Mouse (Mus musculus) limb, embryonic 14.5 days (tissue): ENCODE results near the gene Oprl1. TPM values are rescaled to one million over a fixed set of nuclear protein-coding genes. Genes with fewer than 3 reads are reported as not detected.
A peak's percentile ranks its signal among the peaks of the same experiment; 100 is the strongest.

ENCODE experiments used
- ATAC-seq: fragments of 200-750 bp; cut with Nextera tagmentation; 2 replicates; pipeline ENCODE4 v1.8.0; 2017; ENCODE audit warnings: low read depth, moderate number of reproducible peaks, moderate TSS enrichment; ENCODE audit not compliant: low FRiP score
- DNase-seq: peaks from one replicate; pipeline ENCODE4 v3.0.0-alpha.2; 2015; ENCODE audit warnings: low spot score
- H3K27ac ChIP-seq: fragments of 300-500 bp; sonication (generic); replicated peaks from 2 replicates; pipeline ENCODE4 v1.5.1; 2014; ENCODE audit warnings: low read depth, mild to moderate bottlenecking, low read length, moderate library complexity, mixed read lengths
- H3K27me3 ChIP-seq: fragments of 300-500 bp; sonication (generic); 2 replicates; pipeline ENCODE4 v1.6.1; 2014; ENCODE audit warnings: low read length, mixed read lengths; ENCODE audit not compliant: control insufficient read depth, insufficient read depth
- H3K36me3 ChIP-seq: fragments of 300-500 bp; sonication (generic); 2 replicates; pipeline ENCODE4 v1.6.1; 2014; ENCODE audit warnings: mild to moderate bottlenecking, low read length, moderate library complexity, mixed read lengths; ENCODE audit not compliant: control insufficient read depth, insufficient read depth
- H3K4me1 ChIP-seq: fragments of 300-500 bp; sonication (generic); 2 replicates; pipeline ENCODE4 v1.6.1; 2014; ENCODE audit warnings: antibody characterized with exemption, low read length, mixed read lengths; ENCODE audit not compliant: control insufficient read depth, insufficient read depth
- H3K4me2 ChIP-seq: fragments of 300-500 bp; sonication (generic); replicated peaks from 2 replicates; pipeline ENCODE4 v1.6.1; 2014; ENCODE audit warnings: low read depth, mild to moderate bottlenecking, low read length, moderate library complexity; ENCODE audit not compliant: severe bottlenecking
- H3K4me3 ChIP-seq: fragments of 300-500 bp; sonication (generic); replicated peaks from 2 replicates; pipeline ENCODE4 v1.5.1; 2014; ENCODE audit warnings: low read length
- H3K9ac ChIP-seq: fragments of 300-500 bp; sonication (generic); 2 replicates; pipeline ENCODE4 v1.6.1; 2014; ENCODE audit warnings: mild to moderate bottlenecking, low read depth, low read length, moderate library complexity; ENCODE audit not compliant: severe bottlenecking
- H3K9me3 ChIP-seq: fragments of 300-500 bp; sonication (generic); 2 replicates; pipeline ENCODE4 v1.6.1; 2016; ENCODE audit warnings: low read length; ENCODE audit not compliant: control insufficient read depth
- POLR2A ChIP-seq: fragments of 200-500 bp; IDR thresholded peaks from 2 replicates; pipeline ENCODE4 v1.8.0; 2012; ENCODE audit warnings: inconsistent platforms, mild to moderate bottlenecking, moderate library complexity, borderline replicate concordance; ENCODE audit not compliant: insufficient read depth, insufficient read length; ENCODE audit errors: extremely low read depth
- WGBS: fragments of 180-500 bp; shearing (Covaris S2); extraction: QIAGEN DNeasy Blood & Tissue Kit; methylation state at CpG from one replicate; pipeline ENCODE4 v1.1.7; 2014; 5-methylcytosine and 5-hydroxymethylcytosine counted together
- polyA plus RNA-seq, 2 experiments: library from polyadenylated mRNA; depleted of rRNA in 1 of 2; stranded (reverse) in 1 of 2; unstranded in 1 of 2; fragments of >200 nt; fragmentation: Nextera tagmentation in 1 of 2; extraction: Ambion mirVana in 1 of 2; gene quantifications; 2 replicates each; pipeline versions ENCODE4 v1.2.1 to v1.2.3; 2012 to 2014

Gene Oprl1
- polyA plus RNA-seq, 2 experiments, result 0.30 to 1.0 TPM

DNA sequence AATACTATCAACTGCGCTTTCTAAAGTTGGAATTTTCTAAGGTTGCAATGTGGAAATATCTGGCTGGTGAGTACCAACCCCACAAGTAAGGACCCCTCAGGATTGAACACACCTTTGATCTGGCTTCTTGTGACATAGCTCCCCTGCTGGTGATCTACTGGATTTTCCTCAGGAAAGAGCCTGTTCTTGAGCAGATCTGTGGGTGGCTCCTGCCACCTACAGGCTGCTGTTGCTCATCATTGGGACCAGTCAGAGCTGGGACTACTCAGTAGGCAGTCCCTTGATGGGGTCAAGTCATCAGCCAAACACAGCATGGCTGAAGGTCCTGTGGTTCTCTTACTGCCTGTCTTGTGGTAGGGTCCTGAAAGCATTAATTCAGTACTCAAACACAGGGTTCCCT, 36.0 kb upstream of the Oprl1 start:
- Histone ChIP-seq H3K27ac (no peak overlapping the region), H3K4me2 (no peak overlapping the region), H3K4me1 (peaks cover 20% of the 10 kb centered on the region), H3K27me3 (no peaks in the 10 kb centered on the region), H3K9me3 (no peaks in the 10 kb centered on the region), H3K9ac (no peak overlapping the region), H3K4me3 (no peak overlapping the region), H3K36me3 (no peaks in the 10 kb centered on the region)
- TF ChIP-seq POLR2A, result no peak
- 41% methylated on average over 1 of the region's 1 CpGs for WGBS
- ATAC-seq (peak; percentile 77), DNase-seq (peak; percentile 89)

DNA sequence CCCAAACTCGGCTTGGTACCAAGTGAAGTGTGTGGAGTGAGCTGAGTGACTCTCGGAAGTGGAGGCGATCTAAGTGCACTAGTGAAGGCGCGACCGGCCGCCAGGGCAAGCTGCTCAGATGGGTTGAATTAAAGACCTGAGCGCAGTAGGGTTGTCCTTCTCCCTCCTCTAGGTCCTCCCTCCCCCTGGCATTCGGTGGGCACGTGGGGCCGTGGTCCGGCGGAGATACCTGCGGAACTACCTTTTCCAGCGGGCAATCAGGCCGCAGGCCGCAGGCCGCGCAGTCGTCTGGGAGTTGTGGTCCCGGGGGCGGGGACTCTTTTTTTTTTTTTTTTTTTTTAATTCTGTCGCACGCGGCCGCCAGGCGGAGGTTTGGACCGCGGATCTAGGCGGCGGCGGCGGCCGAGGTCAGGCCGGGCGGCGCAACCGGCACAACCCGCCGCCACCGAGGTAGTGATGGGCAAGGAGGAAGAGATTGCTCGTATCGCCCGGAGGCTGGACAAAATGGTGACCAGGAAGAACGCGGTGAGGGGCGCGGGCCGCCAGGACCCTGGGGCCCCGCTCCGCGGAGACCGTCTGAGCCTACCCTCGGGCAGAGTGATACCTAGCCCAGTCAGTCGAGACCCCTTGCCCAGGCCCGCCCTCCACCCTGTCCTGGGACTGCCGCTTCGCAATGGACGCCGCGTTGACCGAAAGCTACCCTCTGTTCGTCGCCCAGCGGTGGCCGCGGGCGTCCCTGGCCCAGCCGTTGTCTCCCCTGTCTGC, 34.7 kb upstream of the Oprl1 start, which contains the start of gene Tcea2:
TSS of gene Tcea2 (plus strand) at position 360 of the 765 bp plus-strand sequence.
- no peaks in the 10 kb centered on the region for H3K27me3 ChIP-seq
- H3K4me1 ChIP-seq, result peaks cover 20% of the 10 kb centered on the region
- H3K9me3 ChIP-seq, result no peaks in the 10 kb centered on the region
- WGBS, result under 1% methylated on average over 68 of the region's 69 CpGs
- DNase-seq, result peak; percentile 59
- peak within 1 kb of the TSS; percentile 64; the same call in 1 of the 2 replicates for H3K27ac ChIP-seq
- TF ChIP-seq POLR2A, result 0 out of 2 replicates have a peak, but pooled peaks have one; percentile 20
- 0 out of 2 replicates have a peak, but pooled peaks cover 7% of the 10 kb centered on the region for H3K36me3 ChIP-seq
- peak within 1 kb of the TSS; percentile 89 for H3K9ac ChIP-seq
- peak; percentile 74 for ATAC-seq
- H3K4me2 ChIP-seq, result peak within 1 kb of the TSS; percentile 94
- H3K4me3 ChIP-seq, result peak within 1 kb of the TSS; percentile 71

DNA sequence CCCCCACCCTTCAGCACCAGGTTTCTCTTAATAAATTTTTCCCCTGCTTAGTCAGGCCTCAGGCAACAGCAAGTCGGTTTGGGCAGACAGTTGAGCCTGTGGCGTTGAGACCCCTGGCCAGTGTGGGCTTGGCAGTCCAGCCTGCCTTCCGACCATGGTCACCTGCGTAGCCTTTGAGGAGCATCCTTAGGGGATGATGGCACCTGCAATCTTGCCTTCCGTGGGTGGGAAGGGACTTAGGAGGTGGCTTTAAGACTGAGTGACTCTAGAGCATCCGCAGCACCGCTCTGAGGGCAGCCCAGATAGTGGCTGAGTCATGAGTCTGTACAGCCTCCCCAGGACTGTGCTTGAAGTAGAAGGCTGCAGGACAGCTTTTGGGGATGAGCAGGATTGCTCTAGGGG, 34.1 kb upstream of the Oprl1 start:
- Histone ChIP-seq H3K27me3 (no peaks in the 10 kb centered on the region), H3K27ac (peak overlapping the region; percentile 38; the same call in 1 of the 2 replicates)
- ATAC-seq, result peak; percentile 25; the same call in 1 of the 2 replicates

DNA sequence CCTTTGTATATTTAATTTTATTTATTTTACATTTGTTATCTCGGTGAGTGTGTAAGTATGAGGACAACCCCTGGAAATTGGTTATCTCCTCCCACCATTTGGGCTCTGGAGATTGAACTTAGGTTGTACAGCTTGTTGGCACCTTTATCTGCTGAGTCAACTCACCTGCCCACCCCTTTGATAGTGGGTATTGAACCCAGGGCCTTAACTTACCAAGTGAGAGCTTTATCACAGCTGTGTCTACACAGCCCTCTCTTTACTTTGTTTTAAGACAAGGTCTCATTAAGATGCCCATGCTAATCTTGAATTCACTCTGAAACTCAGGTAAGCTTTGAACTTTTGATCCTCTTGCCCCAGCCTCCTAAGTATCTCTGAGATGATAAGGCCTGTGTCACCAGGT, 32.8 kb upstream of the Oprl1 start:
- Histone ChIP-seq H3K4me3 (no peak overlapping the region), H3K9ac (no peak overlapping the region), H3K27ac (no peak overlapping the region), H3K4me2 (no peak overlapping the region), H3K9me3 (no peaks in the 10 kb centered on the region), H3K27me3 (no peaks in the 10 kb centered on the region), H3K4me1 (peaks cover 14% of the 10 kb centered on the region), H3K36me3 (peaks cover 17% of the 10 kb centered on the region)
- no peak for DNase-seq
- WGBS, result 97% methylated on average over 1 of the region's 1 CpGs
- no peak for TF ChIP-seq POLR2A
- no peak for ATAC-seq

More for the DNA sequence above, 34.1 kb upstream of the Oprl1 start:
- no peak for TF ChIP-seq POLR2A
- Histone ChIP-seq H3K36me3 (0 out of 2 replicates have a peak, but pooled peaks cover 7% of the 10 kb centered on the region), H3K9me3 (no peaks in the 10 kb centered on the region), H3K4me2 (peak overlapping the region; percentile 94), H3K4me3 (peak overlapping the region; percentile 71), H3K4me1 (peaks cover 15% of the 10 kb centered on the region), H3K9ac (peak overlapping the region; percentile 89)
- no peak for DNase-seq
- 14% methylated on average over 7 of the region's 7 CpGs for WGBS

DNA sequence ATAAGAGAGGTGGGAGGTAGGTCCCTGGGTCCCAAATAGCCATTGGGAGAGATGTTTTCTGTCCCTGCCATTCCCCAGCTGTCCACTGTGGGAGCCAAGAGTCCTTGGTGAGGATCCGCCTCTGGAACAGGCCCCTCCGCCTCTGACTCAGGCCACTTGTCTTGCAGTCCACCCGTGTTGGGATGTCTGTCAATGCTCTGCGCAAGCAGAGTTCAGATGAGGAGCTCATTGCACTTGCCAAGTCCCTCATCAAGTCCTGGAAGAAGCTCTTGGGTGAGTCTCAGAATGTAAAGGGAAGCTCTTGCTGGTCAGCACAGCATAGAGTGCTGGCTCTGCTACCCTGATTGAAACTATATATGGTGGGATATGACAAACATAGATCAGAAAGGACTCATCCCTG, 31.4 kb upstream of the Oprl1 start:
- 73% methylated on average over 4 of the region's 4 CpGs for WGBS
- H3K9ac ChIP-seq, result no peak overlapping the region
- H3K4me1 ChIP-seq, result peaks cover 14% of the 10 kb centered on the region
- no peak overlapping the region for H3K4me3 ChIP-seq
- DNase-seq (no peak), ATAC-seq (no peak)
- peaks cover 29% of the 10 kb centered on the region for H3K36me3 ChIP-seq
- H3K27ac ChIP-seq, result no peak overlapping the region
- no peak overlapping the region for H3K4me2 ChIP-seq
- no peak for TF ChIP-seq POLR2A
- no peaks in the 10 kb centered on the region for H3K9me3 ChIP-seq
- H3K27me3 ChIP-seq, result no peaks in the 10 kb centered on the region
